Mouse (Mus musculus): ENCODE results near the gene Olig1.

Olig1 gene

GRCm38 (mm10) chr16:91309872-91310271 lies 40.3 kb downstream of the Olig1 start:
- no peak for DNase-seq (ENCODE audit: low spot score in 2 of 2)

- no peak for DNase-seq (ENCODE audit: low spot score in 2 of 2)
Observed at GRCm38 (mm10) chr16:91312921-91313320, 43.3 kb downstream of the Olig1 start.

- peak; percentile 53 to 74 for DNase-seq (ENCODE audit: low spot score in 2 of 2)
Observed at GRCm38 (mm10) chr16:91314114-91314775, 44.7 kb downstream of the Olig1 start.

- no peak for DNase-seq (ENCODE audit: low spot score in 2 of 2)
Observed at GRCm38 (mm10) chr16:91320191-91320590, 50.6 kb downstream of the Olig1 start.

GRCm38 (mm10) chr16:91320608-91321007 lies 51.0 kb downstream of the Olig1 start:
- no peak for DNase-seq (ENCODE audit: low spot score in 2 of 2)

All from urinary bladder, postnatal 36 days (tissue).